Mouse (Mus musculus): ENCODE results near the gene Pfn3.
"Not testable (repeated sequence)": the region's sequence is repeated elsewhere in the genome, so short reads cannot be mapped to it uniquely, and the experiment has no call there.

Pfn3 gene

DNA sequence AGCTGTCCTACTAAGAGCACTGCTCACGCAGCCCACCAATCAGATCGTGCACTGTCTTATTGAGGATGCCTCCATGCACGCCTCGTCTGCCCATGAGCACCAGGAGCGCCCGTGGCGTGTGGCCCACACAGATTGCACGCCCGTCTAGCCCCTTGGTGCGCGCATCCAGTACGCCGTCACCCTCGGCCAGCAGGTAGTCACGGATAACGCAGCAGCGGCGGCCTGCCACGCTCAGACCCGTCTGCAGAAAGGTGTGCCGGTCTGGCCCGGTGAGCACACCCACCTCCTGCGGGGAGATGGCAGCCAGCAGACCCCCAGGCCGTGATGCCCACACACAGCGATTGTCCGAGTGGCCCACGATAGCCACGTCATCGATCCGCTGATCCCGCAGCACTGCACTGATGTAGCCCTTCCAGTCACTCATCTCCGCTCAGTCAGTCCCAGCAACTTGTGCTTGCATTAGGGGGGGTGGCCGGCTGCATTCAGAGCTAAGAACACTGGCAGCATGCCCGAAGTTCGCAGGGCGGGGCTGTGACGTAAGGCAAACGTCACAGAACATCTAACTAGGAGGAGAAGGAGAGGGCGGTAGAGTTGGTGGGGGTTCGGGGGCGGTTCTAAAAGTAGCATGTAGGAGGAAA is at the start of gene Pfn3:
TSS of gene Pfn3 (minus strand) at position 490 of the 638 bp plus-strand sequence.
- DNase-seq (ENCODE audit: low read depth, low spot score), result no peak

DNA sequence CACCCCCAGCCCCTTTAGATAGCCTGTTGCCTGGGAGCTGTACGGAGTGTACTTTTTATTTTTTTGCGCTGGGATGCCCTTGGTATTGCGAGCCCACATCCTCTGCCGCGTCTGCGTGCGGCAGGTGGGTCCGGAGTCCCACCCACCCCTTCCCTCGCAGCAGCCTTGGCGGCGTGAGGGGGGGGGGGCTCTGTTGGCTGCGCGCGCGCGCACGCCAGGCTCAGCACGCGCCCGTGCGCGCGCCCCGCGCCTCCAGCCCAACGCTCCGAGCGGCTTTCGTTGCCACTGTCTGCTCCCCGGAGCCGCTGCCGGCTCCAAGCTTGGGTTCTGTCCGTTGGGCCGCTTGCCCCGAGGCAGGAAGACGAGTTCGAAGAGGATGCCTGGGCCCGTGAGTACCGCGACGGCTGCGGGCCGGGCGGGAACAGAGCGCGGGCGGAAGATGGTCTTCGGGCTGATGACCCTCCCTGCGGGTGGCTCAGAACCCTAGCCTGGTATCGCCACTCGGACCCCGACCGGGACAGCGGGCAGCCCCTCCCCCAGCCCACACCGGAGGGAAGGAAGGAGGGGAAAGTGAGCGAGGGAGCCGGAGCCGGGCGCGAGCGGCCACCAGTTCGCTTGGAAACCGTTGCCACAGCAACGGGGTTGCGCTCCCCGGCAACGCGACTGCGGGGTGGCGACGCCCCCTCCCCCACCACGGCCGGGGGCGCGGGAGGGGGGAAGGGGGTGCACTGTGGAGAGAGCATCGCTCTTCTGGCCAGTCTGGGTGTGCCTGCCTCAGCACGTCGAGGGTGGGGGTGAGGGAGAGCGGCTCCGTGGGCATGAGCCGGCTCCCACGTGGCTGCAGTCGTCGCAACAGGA is 49.2 kb upstream of the Pfn3 start, which contains the start of gene Prr7:
TSS of gene Prr7 (plus strand) at position 241 of the 858 bp plus-strand sequence.
- DNase-seq (ENCODE audit: low read depth, low spot score), result peak; percentile 89

DNA sequence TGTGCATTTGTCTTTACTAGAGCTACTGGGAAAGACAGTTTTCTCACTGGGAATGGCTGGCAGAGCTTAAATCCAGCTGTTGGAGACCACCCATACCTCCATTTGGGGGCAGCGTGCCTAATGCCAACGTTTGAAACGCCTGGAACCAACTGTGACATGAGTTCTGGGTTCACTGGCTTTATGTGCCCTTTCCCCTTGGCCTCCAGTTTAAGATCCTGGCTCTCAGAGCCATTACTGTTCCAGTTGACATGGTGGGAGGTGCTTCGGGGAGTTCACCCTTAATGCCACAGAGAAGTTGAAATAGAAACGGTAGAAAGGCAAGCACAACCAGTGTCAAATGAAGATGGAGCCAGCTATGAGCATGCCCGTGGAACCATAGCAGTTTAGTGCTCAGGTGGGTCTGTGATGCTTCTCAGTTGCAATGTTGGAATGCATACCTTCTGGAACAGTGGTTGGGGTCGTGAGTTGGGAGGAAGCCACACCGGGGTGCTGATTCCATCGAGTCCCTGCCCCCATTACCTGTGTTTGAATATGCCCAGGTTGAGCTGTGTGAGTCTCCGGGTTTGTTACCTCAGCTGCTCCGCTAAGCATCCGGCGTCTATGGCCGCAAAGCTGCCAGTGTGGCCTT is 48.5 kb upstream of the Pfn3 start:
- DNase-seq (ENCODE audit: low read depth, low spot score), result no peak

DNA sequence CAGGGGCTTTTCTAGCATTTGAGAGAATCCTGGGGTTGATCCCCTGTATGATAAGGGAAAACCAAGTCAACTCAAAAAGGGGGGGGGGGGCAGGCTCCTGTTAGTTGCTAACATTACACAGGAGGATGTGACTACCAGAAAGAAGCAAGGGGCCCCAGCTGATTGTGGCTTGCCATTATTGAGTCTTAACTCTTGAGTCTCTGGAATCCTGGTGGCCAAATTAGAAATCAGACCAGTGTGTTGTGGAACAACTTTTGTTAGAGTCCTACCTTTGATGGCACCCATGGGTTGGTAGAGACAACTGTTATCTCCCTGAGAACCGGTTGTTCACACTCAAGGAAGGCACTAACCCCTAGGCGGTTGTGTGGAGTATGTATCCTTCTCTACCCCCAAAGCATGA is 47.9 kb upstream of the Pfn3 start:
- DNase-seq (ENCODE audit: low read depth, low spot score), result no peak

DNA sequence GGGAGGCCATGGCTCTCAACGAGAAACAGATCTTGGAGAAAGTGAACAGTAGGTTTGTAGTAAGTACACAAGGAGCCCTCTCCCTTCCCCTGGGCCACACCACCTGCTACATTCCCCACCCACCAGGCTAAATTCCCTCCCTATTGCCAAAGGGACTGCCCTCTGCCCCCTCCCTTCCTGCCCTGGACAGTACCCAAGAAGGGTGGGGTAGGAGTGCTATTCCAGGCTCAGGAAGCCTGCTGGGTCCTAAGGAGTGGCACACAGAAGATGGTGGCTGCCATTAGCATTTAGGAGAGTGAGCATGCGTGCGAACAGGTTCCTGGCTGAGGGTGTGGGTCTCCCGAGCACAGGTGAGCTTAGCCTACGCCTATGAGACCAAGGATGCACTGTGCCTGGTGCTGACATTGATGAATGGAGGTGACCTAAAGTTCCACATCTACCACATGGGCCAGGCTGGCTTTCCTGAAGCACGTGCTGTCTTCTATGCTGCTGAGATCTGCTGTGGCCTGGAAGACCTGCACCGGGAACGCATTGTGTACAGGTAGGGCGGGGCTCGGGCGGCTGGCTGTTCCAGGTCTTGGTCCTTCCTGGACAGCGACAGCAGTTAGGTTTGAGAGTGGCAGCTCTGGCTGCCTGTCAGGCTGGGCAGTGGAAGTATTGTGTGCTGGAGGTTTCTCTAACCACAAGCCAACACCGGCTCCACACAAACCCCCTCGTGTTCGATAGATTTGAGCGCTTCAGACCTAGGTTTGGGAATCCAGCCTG is 36.9 kb upstream of the Pfn3 start:
- no peak for DNase-seq (ENCODE audit: low read depth, low spot score)

DNA sequence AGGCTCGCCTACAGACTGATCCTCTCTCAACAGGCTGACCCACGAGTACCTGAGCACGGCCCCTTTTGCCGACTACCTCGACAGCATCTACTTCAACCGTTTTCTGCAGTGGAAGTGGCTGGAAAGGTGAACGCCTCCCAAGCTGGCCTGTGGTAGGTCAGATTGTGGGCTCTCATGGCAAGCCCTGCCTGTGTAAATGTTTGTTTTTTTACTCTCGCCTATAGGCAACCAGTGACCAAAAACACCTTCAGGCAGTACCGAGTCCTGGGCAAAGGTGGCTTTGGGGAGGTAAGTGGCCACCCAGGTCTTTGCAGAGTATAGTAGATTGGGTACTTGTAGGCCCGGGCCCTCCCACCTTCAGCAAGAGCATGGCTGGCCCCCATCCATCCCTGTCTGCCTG is 36.3 kb upstream of the Pfn3 start:
- no peak for DNase-seq (ENCODE audit: low read depth, low spot score)

DNA sequence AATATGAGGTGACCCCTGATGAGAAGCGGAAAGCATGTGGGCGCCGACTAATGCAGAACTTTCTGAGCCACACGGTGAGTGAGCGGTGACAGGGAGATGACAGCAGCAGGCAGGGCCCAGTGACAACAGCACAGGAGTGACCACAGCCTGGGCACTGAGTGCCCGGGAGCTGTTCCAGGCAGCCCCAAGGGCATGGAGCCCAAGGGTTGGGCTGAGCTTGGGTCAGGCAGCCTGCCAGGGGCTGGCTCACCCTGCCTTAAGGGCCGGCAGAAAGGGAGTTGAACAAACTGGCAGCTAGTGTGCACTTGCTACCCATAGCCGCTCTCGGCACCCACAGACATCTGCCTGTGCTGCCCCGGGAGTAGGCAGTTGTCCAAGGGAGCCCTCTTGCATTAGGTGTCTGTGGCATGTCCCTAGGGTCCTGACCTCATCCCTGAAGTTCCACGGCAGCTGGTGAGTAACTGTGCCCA is 35.5 kb upstream of the Pfn3 start:
- no peak for DNase-seq (ENCODE audit: low read depth, low spot score)

DNA sequence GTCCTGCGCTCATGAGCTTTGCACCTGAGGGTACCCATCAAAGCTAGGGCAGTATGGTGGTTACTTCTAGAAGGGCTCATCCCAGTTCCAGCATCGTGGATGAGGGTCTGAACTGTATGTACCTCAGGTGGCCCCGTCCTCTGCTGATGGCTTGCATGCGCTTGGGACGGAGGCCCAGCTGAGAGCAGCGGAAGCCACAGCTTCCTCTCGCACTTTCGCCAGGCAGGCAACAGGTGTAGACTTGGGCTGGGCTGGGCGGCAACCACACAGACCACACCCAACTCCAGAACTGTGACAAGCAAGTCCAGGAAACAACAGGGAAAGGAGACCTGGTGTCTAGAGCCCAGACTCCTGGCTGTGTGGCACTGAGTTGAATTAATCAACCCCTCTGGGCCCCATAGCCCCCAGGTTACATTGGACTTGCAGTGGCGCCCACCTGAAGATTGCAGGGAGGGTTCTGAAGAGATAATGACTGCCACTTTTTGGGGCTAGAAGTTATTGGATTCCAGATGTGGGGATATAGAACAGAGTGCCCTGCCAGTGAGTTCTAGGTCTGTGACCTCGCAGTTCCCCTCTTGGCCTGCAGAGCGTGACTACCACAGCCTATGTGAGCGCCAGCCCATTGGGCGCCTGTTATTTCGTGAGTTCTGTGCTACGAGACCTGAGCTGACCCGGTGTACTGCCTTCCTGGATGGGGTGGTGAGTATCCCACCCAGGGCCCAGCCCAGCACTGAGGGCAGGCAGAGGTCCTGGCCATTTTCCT is 34.8 kb upstream of the Pfn3 start:
- peak; percentile 73 for DNase-seq (ENCODE audit: low read depth, low spot score)

DNA sequence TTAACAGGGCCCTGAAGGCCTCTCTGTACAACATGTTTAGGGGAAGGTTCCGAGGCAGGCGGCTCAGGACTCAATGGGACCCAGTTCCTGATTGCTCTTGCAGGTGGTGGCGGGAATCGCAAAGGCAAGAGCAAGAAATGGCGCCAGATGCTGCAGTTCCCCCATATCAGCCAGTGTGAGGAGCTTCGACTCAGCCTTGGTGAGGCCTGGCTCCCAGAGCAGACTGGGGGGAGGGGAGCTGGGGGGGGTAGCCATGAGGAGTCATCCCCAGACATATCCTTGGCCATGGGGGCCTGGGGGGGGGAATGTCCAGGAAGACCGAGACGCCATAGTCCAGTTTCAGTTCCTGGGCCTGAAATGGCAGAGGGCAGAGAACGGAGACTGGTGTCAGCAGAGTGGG is 34.2 kb upstream of the Pfn3 start:
- peak; percentile 43 for DNase-seq (ENCODE audit: low read depth, low spot score)

DNA sequence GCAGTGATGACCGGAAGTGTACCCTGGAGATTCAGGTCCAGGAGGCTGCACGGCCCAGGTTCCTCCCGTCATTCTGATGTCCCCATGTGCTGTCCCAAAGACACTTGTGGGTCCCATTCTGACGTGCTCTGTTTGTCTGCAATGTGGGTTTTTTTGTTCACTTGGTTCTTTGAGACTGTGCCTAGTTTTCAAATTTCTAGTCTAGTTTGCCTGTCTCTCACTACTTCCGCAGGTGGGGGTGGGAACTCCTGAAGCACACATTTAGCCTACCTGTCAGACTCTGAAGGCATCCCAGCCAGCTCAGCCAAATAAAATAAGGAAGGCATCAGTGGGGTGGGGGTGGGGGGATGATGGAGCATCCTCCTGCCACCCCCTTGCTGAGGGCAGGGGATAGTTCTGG is 33.1 kb upstream of the Pfn3 start:
- peak; percentile 36 for DNase-seq (ENCODE audit: low read depth, low spot score)

DNA sequence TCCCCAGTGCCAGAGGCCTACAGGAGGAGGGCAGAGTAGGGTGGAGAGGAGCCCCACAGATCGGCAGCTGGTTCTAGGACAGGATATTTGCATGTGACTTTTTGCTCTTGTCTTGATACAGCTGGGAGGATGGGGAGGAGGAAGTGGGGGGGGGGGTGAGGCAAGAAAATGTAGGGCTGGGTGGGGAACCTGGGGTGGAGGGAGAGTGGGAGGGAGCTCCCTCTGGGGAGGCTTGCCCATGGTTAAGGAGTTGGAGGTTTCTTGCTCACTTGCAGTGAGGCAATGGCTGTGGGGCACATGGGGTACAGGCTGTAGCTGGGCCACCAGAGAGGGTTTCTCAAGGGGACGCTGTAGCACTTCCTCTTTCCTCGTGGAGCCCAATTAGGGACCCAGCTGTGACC is 32.5 kb upstream of the Pfn3 start:
- DNase-seq (ENCODE audit: low read depth, low spot score), result peak; percentile 79

DNA sequence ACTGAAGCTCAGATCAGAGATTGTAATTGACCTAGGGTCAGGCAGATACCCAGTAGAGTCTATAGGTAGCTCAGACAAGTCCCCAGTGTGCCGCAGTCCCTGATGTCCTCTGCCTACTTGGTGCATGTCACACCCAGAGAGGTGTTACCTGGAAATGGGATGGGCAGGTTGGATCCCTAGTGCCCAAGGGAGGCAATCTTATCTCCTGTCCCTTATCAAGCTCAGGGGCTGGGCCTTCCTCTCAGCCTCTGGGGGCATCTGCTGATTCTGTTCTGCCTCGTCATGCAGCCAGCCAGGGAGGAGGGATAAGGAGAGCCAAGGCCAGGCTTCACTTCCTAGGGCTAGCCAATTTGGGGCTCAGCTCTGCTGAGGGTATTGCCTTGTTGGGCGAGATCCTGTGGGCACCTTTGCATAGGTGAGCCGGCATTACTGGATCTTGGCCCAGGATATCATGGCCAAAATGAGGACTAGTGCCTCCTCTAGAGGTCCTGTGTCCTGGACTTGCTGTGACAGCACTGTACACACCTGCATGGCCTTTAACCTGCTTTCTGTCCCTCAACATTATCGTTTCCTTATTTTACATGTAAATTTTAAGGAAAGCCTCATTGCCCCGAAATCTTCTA is 31.6 kb upstream of the Pfn3 start:
- peak; percentile 29 for DNase-seq (ENCODE audit: low read depth, low spot score)

DNA sequence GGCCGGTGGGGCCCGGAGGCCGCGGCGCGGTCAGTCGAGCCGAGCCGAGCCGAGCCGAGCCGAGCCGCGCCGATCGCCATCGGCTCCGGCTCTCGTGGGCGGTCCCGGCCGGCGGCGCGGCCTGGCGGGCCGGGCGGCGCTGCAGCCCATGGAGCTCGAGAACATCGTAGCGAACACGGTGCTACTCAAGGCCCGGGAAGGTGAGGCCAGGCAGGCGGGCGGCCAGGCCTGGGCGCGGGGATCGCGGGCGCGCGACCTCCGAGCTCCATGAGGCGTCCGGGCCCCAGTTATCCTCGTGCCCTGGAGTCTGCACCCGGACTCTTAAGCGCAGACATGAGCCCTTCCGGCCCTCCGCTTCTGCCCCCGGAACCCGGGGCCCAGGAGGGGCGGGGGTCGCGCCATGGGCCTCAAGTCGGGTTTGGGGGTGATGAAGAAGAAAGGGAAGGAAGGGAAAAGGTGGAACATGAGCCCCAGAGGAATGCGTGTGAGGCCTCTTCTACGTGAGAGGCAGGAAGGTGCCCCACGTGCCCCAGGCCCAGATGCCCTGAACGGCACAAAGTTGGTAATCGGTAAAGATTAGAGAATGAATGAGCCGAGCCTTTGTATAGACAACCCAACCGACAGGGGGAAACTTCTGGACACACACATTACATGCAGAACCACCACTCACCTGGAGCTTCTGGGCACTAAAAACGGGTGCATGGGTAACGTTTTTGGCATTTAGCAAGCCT is 30.5 kb upstream of the Pfn3 start:
- DNase-seq (ENCODE audit: low read depth, low spot score), result peak; percentile 68

DNA sequence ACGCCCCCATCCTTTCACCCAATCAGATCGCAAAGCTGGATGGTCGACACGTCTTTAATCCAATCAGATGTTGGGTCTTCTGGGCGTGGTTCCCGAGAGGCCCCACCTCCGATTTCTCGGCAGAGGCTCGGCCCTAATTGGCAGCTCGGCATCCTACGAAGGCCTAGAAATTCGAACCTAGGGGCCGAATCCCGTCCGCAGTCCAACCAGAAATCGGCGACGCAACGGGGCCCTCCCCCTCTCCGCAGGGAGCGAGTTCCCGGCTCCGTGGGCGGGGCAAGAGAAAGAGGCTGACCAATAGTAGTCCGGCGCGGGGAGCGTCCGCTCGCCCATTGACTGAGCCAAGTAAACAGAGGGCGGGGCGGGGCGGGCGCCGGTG is 29.9 kb upstream of the Pfn3 start, which contains the start of gene Grk6:
TSS of gene Grk6 (plus strand) at position 136 of the 379 bp plus-strand sequence.
- peak; percentile 100 for DNase-seq (ENCODE audit: low read depth, low spot score)

DNA sequence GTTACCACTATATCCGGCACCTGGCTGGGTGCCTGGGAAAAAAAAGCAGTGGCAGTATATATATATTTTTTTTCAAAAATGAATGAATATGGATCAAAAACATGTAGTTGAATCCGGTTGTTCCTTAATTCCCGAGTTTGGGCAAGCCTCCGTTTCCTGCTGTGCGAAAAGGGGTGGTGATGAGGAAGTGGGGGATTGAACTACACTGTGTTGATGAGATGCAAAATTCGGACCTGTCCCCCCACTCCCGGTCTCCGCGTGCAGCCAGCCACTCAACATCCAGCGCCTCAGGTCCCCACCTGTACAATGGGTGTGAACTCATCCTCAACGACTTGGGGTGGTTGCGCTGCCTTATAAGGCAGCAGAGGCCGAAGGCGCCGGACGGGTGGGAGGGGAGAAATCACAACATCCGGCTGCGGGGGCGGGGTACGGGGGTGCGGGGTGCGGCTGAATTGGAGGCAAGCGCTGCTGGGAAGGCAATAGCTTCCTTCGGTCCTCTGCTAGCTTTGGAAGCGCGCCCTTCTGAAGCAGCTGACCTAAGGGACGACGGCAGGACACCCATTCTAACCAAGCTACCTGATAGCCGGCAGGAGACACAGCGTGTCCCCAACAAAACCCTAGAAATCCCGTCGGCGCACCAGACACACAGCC is 29.4 kb upstream of the Pfn3 start:
- DNase-seq (ENCODE audit: low read depth, low spot score), result peak; percentile 93

DNA sequence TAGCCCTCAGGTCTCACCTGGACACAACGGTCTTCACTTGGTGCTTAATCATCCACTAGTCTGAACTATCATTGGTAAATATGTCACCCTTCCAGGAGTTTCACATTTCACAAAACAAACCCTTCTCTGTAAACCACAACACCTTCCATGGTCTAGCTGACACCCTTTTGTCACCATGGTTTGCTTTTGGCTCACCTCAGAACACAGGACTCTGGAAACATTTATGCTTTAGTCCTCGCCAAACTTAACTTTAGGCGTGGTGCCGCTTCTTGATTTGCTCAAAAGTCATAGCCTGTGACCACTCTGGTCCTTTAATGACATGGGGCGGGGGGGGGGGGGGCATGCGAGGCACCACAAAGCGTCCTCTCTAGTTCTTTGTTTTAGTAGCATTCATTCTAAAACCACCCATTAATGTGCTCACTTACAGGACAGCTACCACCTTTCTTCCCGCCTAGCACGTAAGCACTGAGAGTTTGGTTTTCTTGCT is 28.8 kb upstream of the Pfn3 start:
- peak; percentile 91 for DNase-seq (ENCODE audit: low read depth, low spot score)

DNA sequence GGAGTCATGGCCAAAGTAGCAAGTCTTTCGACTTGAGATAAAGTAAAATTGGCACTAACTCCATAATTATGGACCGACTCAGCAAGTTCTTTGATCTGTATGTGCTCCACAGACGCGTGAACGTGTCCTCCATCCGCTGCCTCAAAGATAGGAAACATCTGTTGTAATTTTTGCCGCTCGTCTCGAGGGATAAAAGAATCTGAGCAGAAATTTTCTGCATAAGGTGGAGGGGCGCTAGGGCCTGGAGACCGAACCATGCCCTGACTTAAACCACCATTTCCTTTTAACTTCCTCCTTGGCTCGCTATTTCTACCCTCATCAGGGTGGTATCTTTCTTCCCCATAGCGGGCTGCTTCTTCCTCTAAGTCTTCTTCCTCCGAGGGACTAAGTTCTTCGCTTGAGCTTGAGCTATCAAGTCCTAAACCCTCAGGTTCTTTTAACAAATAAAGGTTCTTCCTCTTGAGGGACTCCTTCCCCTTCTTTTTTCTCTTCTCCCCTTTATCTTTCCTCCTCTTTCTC is 22.1 kb upstream of the Pfn3 start:
- not testable (repeated sequence) for DNase-seq (ENCODE audit: low read depth, low spot score)

DNA sequence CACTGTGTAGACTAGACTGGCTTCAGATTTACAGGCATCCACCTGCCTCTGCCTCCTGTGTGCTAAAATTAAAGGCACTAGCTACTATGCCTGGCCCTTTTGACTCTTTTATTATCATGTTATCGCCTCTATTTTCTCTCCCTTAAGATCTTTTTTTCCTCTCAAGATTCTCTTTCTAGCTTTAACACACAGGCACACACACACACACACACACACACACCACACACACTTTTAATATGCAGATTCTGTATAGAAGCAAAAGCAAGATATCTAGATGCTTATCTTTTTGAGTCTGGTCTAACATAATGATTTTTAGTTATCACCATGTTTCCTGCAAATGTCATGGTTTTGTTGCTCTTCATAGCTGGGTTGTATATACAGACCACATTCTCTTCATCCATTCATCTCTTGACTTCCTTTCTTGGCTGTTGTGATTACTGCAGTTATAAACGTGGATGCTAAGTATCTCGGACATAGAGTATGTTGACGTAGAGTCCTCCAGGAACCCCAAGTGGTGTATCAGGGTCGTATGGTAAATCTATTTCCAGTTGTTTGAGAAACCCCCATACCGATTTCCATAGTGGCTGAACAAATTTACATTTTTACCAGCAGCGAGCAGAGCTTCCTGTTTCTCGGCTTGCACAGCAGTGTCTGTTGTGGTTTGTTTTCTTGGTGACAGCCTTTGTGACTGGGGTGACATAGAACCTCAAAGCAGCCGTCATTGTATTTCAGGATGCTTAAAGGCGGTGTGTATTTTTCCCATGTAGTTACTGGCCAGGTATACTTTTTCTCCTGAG is 17.1 kb upstream of the Pfn3 start:
- peak; percentile 89 for DNase-seq (ENCODE audit: low read depth, low spot score)
